Comparison of ENCODE assay signal across 18 mouse cellular contexts in genomic region chr9:71757386-71757785, GRCm38 (mm10). TPM values are rescaled to one million over a fixed set of nuclear protein-coding genes. Genes with fewer than 3 reads are reported as not detected.
DNase-seq lines count a peak whose midpoint lies in the region.
"Had no signal": no experiment of that assay in that cellular context is flagged by ENCODE, and none has a peak within 500 bp of the region (broad histone marks: within the 10 kb centered on the region; RNA-seq: fewer than 3 reads in every experiment).

No protein-coding gene starts in this region.

- peaks cover 7% of the 10 kb centered on the region for H3K36me3 ChIP-seq in heart, embryonic 10.5 days
- H3K36me3 ChIP-seq: embryonic facial prominence, embryonic 10.5 days; G1E; hindbrain, embryonic 15.5 days had no signal

- H3K27me3 ChIP-seq in heart, embryonic 10.5 days (ENCODE audit: insufficient read depth, poor library complexity, severe bottlenecking): no peaks in the 10 kb centered on the region

- 60% methylated on average over 8 of the region's 8 CpGs for WGBS in heart, embryonic 10.5 days

- no peak overlapping the region for H3K4me3 ChIP-seq in heart, embryonic 10.5 days
- H3K4me3 ChIP-seq in brown adipose tissue, adult 24 weeks (ENCODE audit: insufficient read depth, low read depth, low read length): no peak overlapping the region
- H3K4me3 ChIP-seq: embryonic facial prominence, embryonic 10.5 days; forebrain, embryonic 13.5 days; gastrocnemius, adult 2 months; hindbrain, embryonic 15.5 days had no signal

- intact Hi-C loops in heart, postnatal 10 days (cut with DNase I): no loop called here

- no peaks in the 10 kb centered on the region for H3K9me3 ChIP-seq in heart, embryonic 10.5 days
- H3K9me3 ChIP-seq: embryonic facial prominence, embryonic 10.5 days; forebrain, embryonic 13.5 days; hindbrain, embryonic 15.5 days had no signal

- peaks cover 85% of the 10 kb centered on the region for H3K4me1 ChIP-seq in heart, embryonic 10.5 days
- H3K4me1 ChIP-seq in brown adipose tissue, adult 24 weeks (ENCODE audit: control insufficient read depth, insufficient read depth, insufficient read length, low read length): peaks cover 10% of the 10 kb centered on the region

- peak; percentile 68 to 86 for DNase-seq in adrenal gland, adult (ENCODE audit: inconsistent age in 2 of 2, low spot score in 1 of 2)
- DNase-seq in adrenal gland, postnatal 25 days: no peak
- no peak for DNase-seq in heart, embryonic 10.5 days (ENCODE audit: low spot score)
- DNase-seq in heart, postnatal 10 days: no peak
- DNase-seq in 416B (ENCODE audit: low read depth): peak; percentile 20
- DNase-seq in frontal cortex, postnatal 25 days (ENCODE audit: low spot score in 2 of 2): no peak
- no peak for DNase-seq in testis, postnatal 10 days (ENCODE audit: low spot score)
- DNase-seq: cerebellum, adult 2 months; cerebellum, postnatal 10 days; forebrain, postnatal 0 days; kidney, adult 8-10 months had no signal

- peak overlapping the region; percentile 62; the same call in 1 of the 2 replicates for H3K27ac ChIP-seq in heart, embryonic 10.5 days
- 0 out of 2 replicates have a peak overlapping the region, but pooled peaks have one; percentile 60 for H3K27ac ChIP-seq in brown adipose tissue, adult 24 weeks (replicated peaks; ENCODE audit: low read depth, low read length)
- H3K27ac ChIP-seq: embryonic facial prominence, embryonic 10.5 days; forebrain, embryonic 13.5 days; gastrocnemius, adult 2 months had no signal

RNA-seq across cellular contexts. Expression of gene Cgnl1, which starts 14.0 kb away (rescaled TPM):
- total RNA-seq in adrenal gland, postnatal 25 days (2021): 82.3 and 91.2 TPM in 2 replicates
- 43.1 and 60.1 TPM in 2 replicates for polyA plus RNA-seq in heart, embryonic 10.5 days (2016; fragmentation: Nextera tagmentation; extraction: Ambion mirVana)
- 10 to 100 TPM; 42.8 to 44.9 TPM for total RNA-seq in heart, postnatal 10 days (2021)
- 73.6 and 74.3 TPM in 2 replicates for polyA plus RNA-seq in brown adipose tissue, adult 24 weeks (2012; ENCODE audit: insufficient read depth, insufficient read length, missing spikeins)
- polyA plus RNA-seq: CD4-positive, CD25-positive, alpha-beta regulatory T cell, adult 4 months had no signal

Comparison
In these comparisons a context has a peak if more than half of its experiments do, and no peak if none do; other contexts are left out.
1. DNase-seq: peak in adrenal gland, adult (2 of 2) and 416B (single experiment); none in adrenal gland, postnatal 25 days (single experiment), heart, embryonic 10.5 days (single experiment), heart, postnatal 10 days (0 of 2), frontal cortex, postnatal 25 days (0 of 2) and testis, postnatal 10 days (single experiment).